Mouse (Mus musculus): ENCODE measurements around the gene Eif3i.

DNA sequence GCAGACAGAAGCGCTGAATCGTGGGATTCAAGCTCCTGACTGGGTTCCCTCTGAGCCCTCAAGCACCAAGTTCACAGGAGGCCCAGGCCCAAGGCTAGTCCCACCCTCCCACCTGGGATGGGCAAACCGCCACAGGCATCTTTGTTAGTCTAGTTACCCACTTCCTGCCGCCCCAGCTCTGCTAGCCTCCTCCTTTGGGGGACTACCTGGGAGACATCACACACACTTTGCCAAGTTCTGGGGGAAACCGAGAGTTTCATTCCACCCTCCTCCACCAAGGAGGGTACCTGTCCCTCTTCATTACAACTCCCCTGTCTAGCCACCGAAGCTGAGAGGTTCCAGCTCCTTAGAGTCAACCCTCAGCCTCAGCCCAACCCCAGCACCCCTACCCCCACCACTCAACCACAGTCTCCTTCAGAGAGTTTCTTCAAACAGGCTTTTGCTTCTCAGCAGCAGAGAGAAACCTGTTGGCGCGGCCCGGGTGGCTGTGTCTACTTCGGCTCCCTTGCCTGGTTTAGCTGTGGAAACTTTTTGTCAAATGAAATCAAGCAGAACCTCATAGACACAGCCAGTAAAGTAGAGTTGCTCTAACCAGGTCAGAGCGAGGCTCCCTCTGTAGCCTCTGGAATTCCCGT is 42.0 kb downstream of the Eif3i start:
- TF ChIP-seq CTCF (IDR thresholded peaks at IDR 0.05; ENCODE audit: extremely low read depth, insufficient read depth, insufficient read length, insufficient replicate concordance), result no peak
- no peak for TF ChIP-seq POLR2A (IDR thresholded peaks at IDR 0.05; ENCODE audit: low read depth, low read length)
